12 mouse cellular contexts compared by ENCODE assay signal in the genomic region with DNA sequence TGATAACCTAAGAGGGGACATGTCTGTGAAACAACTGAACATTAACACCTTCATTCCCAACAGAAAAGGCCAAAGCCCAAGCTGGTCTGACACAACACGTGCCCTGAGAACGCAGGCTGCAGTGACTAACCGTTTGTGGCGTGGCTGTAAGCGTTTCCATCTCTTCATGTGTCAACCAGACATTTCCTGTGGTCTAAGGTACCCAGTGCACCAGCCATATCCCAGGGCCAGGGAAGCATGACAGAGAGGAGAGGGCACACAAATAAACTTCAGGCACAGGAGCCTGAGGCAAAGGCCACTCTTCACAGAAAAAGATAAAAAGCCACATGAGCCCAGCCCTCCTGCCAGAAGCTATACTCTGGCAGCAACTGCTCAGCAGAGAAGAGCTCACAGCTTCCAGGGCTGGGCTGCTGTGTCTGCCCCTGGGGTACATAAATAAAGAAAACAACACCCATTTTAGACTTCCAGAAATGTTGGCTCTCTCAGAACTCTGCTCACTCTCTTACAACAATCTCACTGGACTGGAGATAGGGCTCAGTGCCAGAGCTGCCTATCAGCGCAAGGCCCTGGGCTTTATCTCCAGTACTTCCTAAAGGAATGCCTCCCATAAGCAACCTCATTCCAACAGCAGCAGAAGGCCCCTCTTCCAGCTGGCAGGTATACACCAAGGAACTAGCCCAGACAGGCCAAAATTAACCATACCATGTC. TPM values are rescaled to one million over a fixed set of nuclear protein-coding genes. Genes with fewer than 3 reads are reported as not detected.
DNase-seq lines count a peak whose midpoint lies in the region; ATAC-seq and TF ChIP-seq lines count a peak whose summit lies in the region.
"Had no signal": no experiment of that assay in that cellular context is flagged by ENCODE, and none has a peak within 500 bp of the region (broad histone marks: within the 10 kb centered on the region; RNA-seq: fewer than 3 reads in every experiment).

No protein-coding gene starts in this region.

- H3K27ac ChIP-seq in lung, embryonic 14.5 days (ENCODE audit: low read depth), result 0 out of 2 replicates have a peak overlapping the region, but pooled peaks have one; percentile 16
- H3K27ac ChIP-seq in midbrain, embryonic 14.5 days (replicated peaks; ENCODE audit: low read depth, low read length), result no peak overlapping the region
- no peak overlapping the region for H3K27ac ChIP-seq in midbrain, embryonic 15.5 days

- 81% methylated on average over 6 of the region's 6 CpGs for WGBS in lung, embryonic 14.5 days
- WGBS in midbrain, embryonic 14.5 days, result 94% methylated on average over 6 of the region's 6 CpGs
- 95% methylated on average over 6 of the region's 6 CpGs for WGBS in midbrain, embryonic 15.5 days

- peak; percentile 56; the same call in 1 of the 2 replicates for ATAC-seq in lung, embryonic 14.5 days (ENCODE audit: insufficient read depth)
- no peak for ATAC-seq in midbrain, embryonic 14.5 days (ENCODE audit: low FRiP score, low TSS enrichment)
- no peak for ATAC-seq in midbrain, embryonic 15.5 days (replicated peaks)

- H3K4me2 ChIP-seq in lung, embryonic 14.5 days, result no peak overlapping the region
- no peak overlapping the region for H3K4me2 ChIP-seq in midbrain, embryonic 14.5 days (ENCODE audit: low read length)
- no peak overlapping the region for H3K4me2 ChIP-seq in midbrain, embryonic 15.5 days

- H3K27me3 ChIP-seq in lung, embryonic 14.5 days (ENCODE audit: insufficient read depth, low read length), result no peaks in the 10 kb centered on the region
- no peaks in the 10 kb centered on the region for H3K27me3 ChIP-seq in midbrain, embryonic 14.5 days (ENCODE audit: control insufficient read depth, insufficient read depth, low read length)
- H3K27me3 ChIP-seq in midbrain, embryonic 15.5 days (replicated peaks), result no peaks in the 10 kb centered on the region

- TF ChIP-seq CTCF in lung, embryonic 14.5 days (IDR thresholded peaks at IDR 0.05; ENCODE audit: low read depth), result no peak

- peak; percentile 23 for DNase-seq in lung, embryonic 14.5 days
- no peak for DNase-seq in lung, postnatal 14 days
- peak; percentile 33 for DNase-seq in heart, adult 8-10 months (ENCODE audit: low spot score)
- DNase-seq in liver, result peak; percentile 24
- peak; percentile 13 for DNase-seq in ovary, postnatal 10 days (ENCODE audit: low spot score)
- DNase-seq in midbrain, embryonic 14.5 days, result no peak
- DNase-seq in cerebellum, postnatal 10 days, result no peak
- DNase-seq: cerebellum, adult 11-12 months; gastrocnemius, postnatal 14 days; kidney, adult 2 months had no signal

- no peak overlapping the region for H3K9ac ChIP-seq in lung, embryonic 14.5 days
- H3K9ac ChIP-seq in midbrain, embryonic 14.5 days (replicated peaks; ENCODE audit: low read length), result no peak overlapping the region
- H3K9ac ChIP-seq in midbrain, embryonic 15.5 days, result no peak overlapping the region

- no peaks in the 10 kb centered on the region for H3K4me1 ChIP-seq in lung, embryonic 14.5 days (ENCODE audit: insufficient read depth)
- H3K4me1 ChIP-seq in midbrain, embryonic 14.5 days (ENCODE audit: control insufficient read depth, insufficient read depth, low read length), result no peaks in the 10 kb centered on the region
- H3K4me1 ChIP-seq in midbrain, embryonic 15.5 days, result no peaks in the 10 kb centered on the region

- H3K9me3 ChIP-seq in lung, embryonic 14.5 days (ENCODE audit: low read depth, low read length), result no peaks in the 10 kb centered on the region
- H3K9me3 ChIP-seq in midbrain, embryonic 14.5 days (ENCODE audit: control insufficient read depth, low read length), result no peaks in the 10 kb centered on the region
- no peaks in the 10 kb centered on the region for H3K9me3 ChIP-seq in midbrain, embryonic 15.5 days

- H3K4me3 ChIP-seq in lung, embryonic 14.5 days (ENCODE audit: low read depth, low read length), result no peak overlapping the region
- H3K4me3 ChIP-seq in midbrain, embryonic 14.5 days (replicated peaks; ENCODE audit: low read depth, low read length), result no peak overlapping the region
- no peak overlapping the region for H3K4me3 ChIP-seq in midbrain, embryonic 15.5 days
- H3K4me3 ChIP-seq: erythroblast, embryonic 14.5 days had no signal

- H3K36me3 ChIP-seq in lung, embryonic 14.5 days (ENCODE audit: insufficient read depth), result peaks cover 74% of the 10 kb centered on the region
- peaks cover 95% of the 10 kb centered on the region for H3K36me3 ChIP-seq in midbrain, embryonic 14.5 days (ENCODE audit: control insufficient read depth, insufficient read depth, low read length)
- peaks cover 53% of the 10 kb centered on the region for H3K36me3 ChIP-seq in midbrain, embryonic 15.5 days (replicated peaks)

RNA-seq across cellular contexts. Expression of a gene that starts 18.4 kb away (rescaled TPM):
- polyA plus RNA-seq in lung, embryonic 14.5 days (2014; fragmentation: Nextera tagmentation; extraction: Ambion mirVana), result 161 and 170 TPM in 2 replicates
- total RNA-seq in heart, adult 8-10 months (2022), result 10 to 100 TPM; 28.8 to 39.1 (median 30.8) TPM
- 136 and 177 TPM in 2 replicates for polyA plus RNA-seq in midbrain, embryonic 14.5 days (2014; fragmentation: Nextera tagmentation; extraction: Ambion mirVana)
- 189 and 191 TPM in 2 replicates for polyA plus RNA-seq in midbrain, embryonic 15.5 days (2015; fragmentation: Nextera tagmentation; extraction: Ambion mirVana)

Comparison
In these comparisons a context has a peak if more than half of its experiments do, and no peak if none do; other contexts are left out.
1. DNase-seq: peak in lung, embryonic 14.5 days (single experiment), heart, adult 8-10 months (single experiment), liver (single experiment) and ovary, postnatal 10 days (single experiment); none in lung, postnatal 14 days (single experiment), midbrain, embryonic 14.5 days (single experiment) and cerebellum, postnatal 10 days (0 of 2).